Comparison of ENCODE assay signal across 9 mouse cellular contexts in the genomic region with DNA sequence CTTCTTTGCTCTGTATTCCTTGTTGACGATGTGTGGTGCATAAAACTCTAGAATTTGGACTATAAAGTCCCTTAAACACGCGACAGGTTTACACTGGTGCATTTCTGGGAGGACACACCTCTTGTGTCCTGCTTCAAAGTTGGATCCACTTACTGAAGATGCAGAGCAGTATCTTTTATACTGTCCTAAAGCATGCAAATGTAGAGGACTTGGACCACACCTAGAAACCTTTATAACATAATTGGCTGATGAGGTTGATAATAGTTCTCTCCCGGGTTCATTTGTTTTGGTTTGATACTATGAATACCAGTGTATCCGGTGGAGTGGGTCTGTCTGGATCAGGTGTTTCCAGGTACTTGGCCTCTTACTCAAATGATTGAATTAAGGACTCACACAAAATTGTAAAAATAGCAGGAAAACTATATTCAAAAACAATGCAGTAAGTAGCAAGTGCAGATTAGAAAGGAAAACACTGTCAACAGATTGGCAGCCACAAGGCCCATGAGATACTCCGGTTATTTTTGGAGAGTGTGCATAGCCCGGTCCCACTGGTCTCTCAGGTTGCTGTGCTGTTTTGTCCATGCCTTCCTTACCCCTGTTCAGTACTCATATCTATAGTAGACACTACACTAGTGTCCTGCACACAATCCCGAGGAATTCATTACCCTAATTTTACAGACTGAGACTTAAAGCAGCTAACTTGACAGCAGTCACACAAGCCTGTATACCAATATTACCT. TPM values are rescaled to one million over a fixed set of nuclear protein-coding genes. Genes with fewer than 3 reads are reported as not detected.
DNase-seq lines count a peak whose midpoint lies in the region; ATAC-seq and TF ChIP-seq lines count a peak whose summit lies in the region.
"Had no signal": no experiment of that assay in that cellular context is flagged by ENCODE, and none has a peak within 500 bp of the region (broad histone marks: within the 10 kb centered on the region; RNA-seq: fewer than 3 reads in every experiment).

No protein-coding gene starts in this region.

- in situ Hi-C loops in CH12.LX (cut with MboI; ENCODE audit: low pct_ligation_motif_present, low pct_unique_long_range_greater_than_20kb, low sequenced_read_pairs), result no loop called here

- peak; percentile 15 for DNase-seq in gastrocnemius, adult 18-20 months (ENCODE audit: low spot score)
- no peak for DNase-seq in gastrocnemius, postnatal 10 days
- DNase-seq in CH12.LX (ENCODE audit: extremely low read depth), result no peak
- no peak for DNase-seq in forebrain, embryonic 14.5 days (ENCODE audit: low spot score)
- DNase-seq in liver, embryonic 13.5 days, result no peak
- no peak for DNase-seq in retina, postnatal 1 day
- no peak for DNase-seq in left cerebral cortex, postnatal 14 days (ENCODE audit: low spot score in 2 of 2)
- no peak for DNase-seq in adrenal gland, adult (ENCODE audit: inconsistent age in 2 of 2, low spot score in 1 of 2)

- H3K36me3 ChIP-seq in CH12.LX (replicated peaks in 1 of 2; ENCODE audit: control insufficient read depth in 1 of 2, insufficient read depth in 1 of 2, low read length in 1 of 2), result peaks cover 0 to 9% of the 10 kb centered on the region in 2 experiments
- H3K36me3 ChIP-seq in forebrain, embryonic 14.5 days (ENCODE audit: control insufficient read depth, insufficient read depth, low read length), result no peaks in the 10 kb centered on the region
- H3K36me3 ChIP-seq in liver, embryonic 13.5 days, result no peaks in the 10 kb centered on the region

- peaks cover 34% of the 10 kb centered on the region for H3K79me2 ChIP-seq in CH12.LX (replicated peaks; ENCODE audit: control insufficient read depth, extremely low read depth, insufficient read depth, poor library complexity, severe bottlenecking)

- ATAC-seq in forebrain, embryonic 14.5 days, result no peak
- no peak for ATAC-seq in liver, embryonic 13.5 days (ENCODE audit: low read depth)

- H3K9me3 ChIP-seq in CH12.LX (replicated peaks; ENCODE audit: low read length), result peaks cover 6% of the 10 kb centered on the region
- H3K9me3 ChIP-seq in forebrain, embryonic 14.5 days (replicated peaks; ENCODE audit: control insufficient read depth, low read length), result no peaks in the 10 kb centered on the region
- H3K9me3 ChIP-seq in liver, embryonic 13.5 days (replicated peaks), result no peaks in the 10 kb centered on the region

- dilution Hi-C loops in CH12.LX (cut with MboI; ENCODE audit: extremely low pct_ligation_motif_present, extremely low pct_unique_long_range_greater_than_20kb, low sequenced_read_pairs), result no loop called here

- no peak for TF ChIP-seq POLR2A in CH12.LX (IDR thresholded peaks at IDR 0.05; ENCODE audit: low read depth, low read length)

- TF ChIP-seq CTCF in CH12.LX (conservative IDR thresholded peaks at IDR 0.05 in 1 of 2, IDR thresholded peaks at IDR 0.05 in 1 of 2; ENCODE audit: low read depth in 2 of 2, low read length in 2 of 2), result no peak

- peak overlapping the region; percentile 99 for H3K9ac ChIP-seq in CH12.LX (ENCODE audit: insufficient read depth, low read depth)
- peak overlapping the region; percentile 93 for H3K9ac ChIP-seq in forebrain, embryonic 14.5 days (ENCODE audit: low read length)
- peak overlapping the region; percentile 96 for H3K9ac ChIP-seq in liver, embryonic 13.5 days

- H3K27me3 ChIP-seq in CH12.LX (replicated peaks), result no peaks in the 10 kb centered on the region
- no peaks in the 10 kb centered on the region for H3K27me3 ChIP-seq in forebrain, embryonic 14.5 days (replicated peaks; ENCODE audit: control insufficient read depth, insufficient read depth, low read length)
- no peaks in the 10 kb centered on the region for H3K27me3 ChIP-seq in liver, embryonic 13.5 days

- peaks cover 0 to 17% of the 10 kb centered on the region in 2 experiments; a peak in 3 of 4 replicates for H3K4me1 ChIP-seq in CH12.LX (ENCODE audit: control insufficient read depth in 1 of 2, insufficient read depth in 2 of 2)
- peaks cover 14% of the 10 kb centered on the region for H3K4me1 ChIP-seq in forebrain, embryonic 14.5 days (ENCODE audit: control insufficient read depth, insufficient read depth, low read length)
- peaks cover 43% of the 10 kb centered on the region for H3K4me1 ChIP-seq in liver, embryonic 13.5 days (replicated peaks)

- TF ChIP-seq EP300 in CH12.LX (IDR thresholded peaks at IDR 0.05; ENCODE audit: low read length), result no peak

- intact Hi-C loops in left cerebral cortex, postnatal 14 days (cut with DNase I), result no loop called here

- H3K4me3 ChIP-seq in CH12.LX (replicated peaks in 1 of 3; ENCODE audit: low read depth in 2 of 3, low read length in 2 of 3, poor library complexity in 1 of 3), result peak overlapping the region; percentile 72 to 96 (median 83)
- H3K4me3 ChIP-seq in forebrain, embryonic 14.5 days (ENCODE audit: low read depth, low read length), result peak overlapping the region; percentile 96
- H3K4me3 ChIP-seq in liver, embryonic 13.5 days (replicated peaks), result peak overlapping the region; percentile 98

- TF ChIP-seq RAD21 in CH12.LX (IDR thresholded peaks at IDR 0.05; ENCODE audit: low read depth, low read length), result no peak

- WGBS in forebrain, embryonic 14.5 days, result 49% methylated on average over 8 of the region's 8 CpGs
- WGBS in liver, embryonic 13.5 days (ENCODE audit: insufficient replicate concordance), result 24% methylated on average over 8 of the region's 8 CpGs

- peak overlapping the region; percentile 75 for H3K4me2 ChIP-seq in CH12.LX (ENCODE audit: insufficient read depth, low read depth, poor library complexity, severe bottlenecking)
- H3K4me2 ChIP-seq in forebrain, embryonic 14.5 days (ENCODE audit: low read length), result peak overlapping the region; percentile 95
- peak overlapping the region; percentile 96 for H3K4me2 ChIP-seq in liver, embryonic 13.5 days

- H3K27ac ChIP-seq in CH12.LX (ENCODE audit: insufficient read depth, low read depth), result no peak overlapping the region
- H3K27ac ChIP-seq in forebrain, embryonic 14.5 days (ENCODE audit: low read depth, low read length), result no peak overlapping the region
- peak overlapping the region; percentile 97 for H3K27ac ChIP-seq in liver, embryonic 13.5 days

TF ChIP-seq in CH12.LX, 34 proteins besides CTCF, POLR2A, EP300 and RAD21:
- TF ChIP-seq MXI1 (IDR thresholded peaks at IDR 0.05; ENCODE audit: low read depth, low read length), result 0 out of 2 replicates have a peak, but pooled peaks have one; percentile 13
- TF ChIP-seq JUND (conservative IDR thresholded peaks at IDR 0.05; ENCODE audit: low read depth, low read length), result no peak

RNA-seq across cellular contexts. Expression of a gene that starts 1.4 kb away (rescaled TPM):
- total RNA-seq in gastrocnemius, adult 18-20 months (2021), result 10 to 100 TPM; 14.6 to 22.2 TPM
- total RNA-seq in gastrocnemius, postnatal 10 days (2021), result 10 to 100 TPM; 11.2 to 13.9 TPM
- total RNA-seq in CH12.LX (2012; rRNA removed) (14.5 and 16.3 TPM in 2 replicates), CH12.LX (2014; rRNA removed) (12.8 and 13.1 TPM in 2 replicates)
- polyA plus RNA-seq in CH12.LX (2012; ENCODE audit: insufficient read length, low read depth), result 20.6 and 24.0 TPM in 2 replicates
- polyA plus RNA-seq in forebrain, embryonic 14.5 days (2014; fragmentation: Nextera tagmentation; extraction: Ambion mirVana), result 8.6 and 9.9 TPM in 2 replicates
- polyA plus RNA-seq in liver, embryonic 13.5 days (2015; fragmentation: Nextera tagmentation; extraction: Ambion mirVana), result 4.0 and 4.4 TPM in 2 replicates
- 10 to 100 TPM; 21.5 to 22.6 TPM for total RNA-seq in left cerebral cortex, postnatal 14 days (2021)

RNA-seq across cellular contexts. Expression of a gene that starts 13.6 kb away (rescaled TPM):
- under 1 TPM; 0.64 to 0.71 TPM for total RNA-seq in gastrocnemius, adult 18-20 months (2021)
- total RNA-seq in gastrocnemius, postnatal 10 days (2021), result 1 to 10 TPM in 1 of 2 experiments, under 1 TPM in 1; 0.52 to 1.1 TPM
- total RNA-seq in CH12.LX (2012; rRNA removed), result 0.13 TPM in 1 of 2 replicates, not detected in the other
- not detected in 2 replicates for total RNA-seq in CH12.LX (2014; rRNA removed)
- polyA plus RNA-seq in CH12.LX (2012; ENCODE audit: insufficient read length, low read depth), result not detected in 2 replicates
- 0.13 and 0.96 TPM in 2 replicates for polyA plus RNA-seq in forebrain, embryonic 14.5 days (2014; fragmentation: Nextera tagmentation; extraction: Ambion mirVana)
- not detected in 2 replicates for polyA plus RNA-seq in liver, embryonic 13.5 days (2015; fragmentation: Nextera tagmentation; extraction: Ambion mirVana)
- 1 to 10 TPM; 3.3 to 3.7 TPM for total RNA-seq in left cerebral cortex, postnatal 14 days (2021)
- total RNA-seq: hematopoietic stem cell, adult 5-6 weeks had no signal

RNA-seq across cellular contexts. Expression of a gene that starts 44.2 kb away (rescaled TPM):
- total RNA-seq in gastrocnemius, adult 18-20 months (2021), result 10 to 100 TPM; 10.7 to 11.6 TPM
- total RNA-seq in gastrocnemius, postnatal 10 days (2021), result 10 to 100 TPM in 1 of 2 experiments, 1 to 10 TPM in 1; 8.9 to 10.7 TPM
- total RNA-seq in CH12.LX (2012; rRNA removed) (not detected in 2 replicates), CH12.LX (2014; rRNA removed) (not detected in 2 replicates)
- not detected in 2 replicates for polyA plus RNA-seq in CH12.LX (2012; ENCODE audit: insufficient read length, low read depth)
- 0.20 and 0.40 TPM in 2 replicates for polyA plus RNA-seq in forebrain, embryonic 14.5 days (2014; fragmentation: Nextera tagmentation; extraction: Ambion mirVana)
- 0.03 and 0.16 TPM in 2 replicates for polyA plus RNA-seq in liver, embryonic 13.5 days (2015; fragmentation: Nextera tagmentation; extraction: Ambion mirVana)
- under 1 TPM in 1 of 2 experiments, not detected in 1; 0.15 TPM for total RNA-seq in left cerebral cortex, postnatal 14 days (2021)

RNA-seq across cellular contexts. Expression of a gene that starts 51.0 kb away (rescaled TPM):
- total RNA-seq in gastrocnemius, adult 18-20 months (2021), result 1 to 10 TPM; 2.5 to 3.7 TPM
- 10 to 100 TPM in 1 of 2 experiments, 1 to 10 TPM in 1; 7.2 to 11.5 TPM for total RNA-seq in gastrocnemius, postnatal 10 days (2021)
- total RNA-seq in CH12.LX (2012; rRNA removed) (0.08 and 0.13 TPM in 2 replicates), CH12.LX (2014; rRNA removed) (0.09 TPM in 1 of 2 replicates, not detected in the other)
- not detected in 2 replicates for polyA plus RNA-seq in CH12.LX (2012; ENCODE audit: insufficient read length, low read depth)
- 6.3 and 6.7 TPM in 2 replicates for polyA plus RNA-seq in forebrain, embryonic 14.5 days (2014; fragmentation: Nextera tagmentation; extraction: Ambion mirVana)
- polyA plus RNA-seq in liver, embryonic 13.5 days (2015; fragmentation: Nextera tagmentation; extraction: Ambion mirVana), result 0.12 and 0.22 TPM in 2 replicates
- 1 to 10 TPM; 2.6 to 3.3 TPM for total RNA-seq in left cerebral cortex, postnatal 14 days (2021)

RNA-seq across cellular contexts. Expression of a gene that starts 53.2 kb away (rescaled TPM):
- 10 to 100 TPM; 61.6 to 63.1 TPM for total RNA-seq in gastrocnemius, adult 18-20 months (2021)
- total RNA-seq in gastrocnemius, postnatal 10 days (2021), result 10 to 100 TPM; 61.8 to 64.5 TPM
- 31.1 and 31.8 TPM in 2 replicates for total RNA-seq in CH12.LX (2012; rRNA removed)
- total RNA-seq in CH12.LX (2014; rRNA removed), result 45.6 and 51.4 TPM in 2 replicates
- 34.5 TPM in 2 replicates for polyA plus RNA-seq in CH12.LX (2012; ENCODE audit: insufficient read length, low read depth)
- 42.2 and 47.9 TPM in 2 replicates for polyA plus RNA-seq in forebrain, embryonic 14.5 days (2014; fragmentation: Nextera tagmentation; extraction: Ambion mirVana)
- polyA plus RNA-seq in liver, embryonic 13.5 days (2015; fragmentation: Nextera tagmentation; extraction: Ambion mirVana), result 31.5 and 39.5 TPM in 2 replicates
- 10 to 100 TPM; 27.3 to 28.3 TPM for total RNA-seq in left cerebral cortex, postnatal 14 days (2021)

Comparison
In these comparisons a context has a peak if more than half of its experiments do, and no peak if none do; other contexts are left out.
1. RNA of a gene that starts 44.2 kb away (total RNA-seq): 10.7 to 11.6 TPM in gastrocnemius, adult 18-20 months and 8.9 to 10.7 TPM in gastrocnemius, postnatal 10 days; 0.15 TPM in left cerebral cortex, postnatal 14 days and not detected in CH12.LX; every median in the first group is over 4 times any median in the second.
2. Peak in every context shown above with its lines, with median percentiles within 50 percentile points of each other: H3K4me2 ChIP-seq, H3K4me3 ChIP-seq and H3K9ac ChIP-seq.